Mouse (Mus musculus): ENCODE data around the gene Flt3. TPM values are rescaled to one million over a fixed set of nuclear protein-coding genes. Genes with fewer than 3 reads are reported as not detected.

Flt3 gene
- polyA plus RNA-seq (2016; fragmentation: Nextera tagmentation; extraction: Ambion mirVana) = 0.05 TPM in 1 of 2 replicates, not detected in the other

DNA sequence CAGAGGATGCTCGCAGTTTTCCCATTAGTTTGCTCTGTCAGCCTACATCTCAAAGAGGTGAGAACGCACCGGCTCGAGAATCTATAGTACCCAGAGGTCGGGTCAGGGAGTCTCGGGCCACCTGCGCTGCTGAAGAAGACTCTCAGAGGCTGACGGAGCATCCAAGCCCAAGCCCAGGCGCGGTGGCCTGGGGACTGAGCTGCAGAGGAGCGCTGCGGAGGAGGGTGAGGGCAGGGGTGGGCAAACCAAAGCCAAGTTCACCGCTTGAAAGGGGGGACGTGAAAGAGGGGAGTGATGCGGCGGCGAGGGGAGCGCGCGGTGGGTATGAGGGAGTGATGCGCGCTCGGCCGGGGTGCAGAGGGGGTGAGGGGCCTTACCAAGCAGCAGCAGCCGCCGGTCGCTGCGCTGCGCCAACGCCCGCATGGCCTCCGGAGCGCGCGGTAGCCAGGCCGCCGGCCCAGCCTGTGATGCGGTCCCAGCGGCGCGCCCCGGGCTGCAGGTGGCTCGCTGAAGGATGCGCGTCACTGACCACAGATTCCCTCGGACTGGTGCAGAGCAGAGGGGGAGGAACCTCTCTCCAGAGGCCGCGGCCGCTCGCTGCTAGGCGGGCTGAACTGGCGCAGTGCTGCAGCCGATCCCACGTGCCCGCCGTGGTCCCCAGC is at the start of gene Flt3:
Gene Flt3 (minus strand): TSS at position 647 of the 662 bp plus-strand sequence.
- Histone ChIP-seq H3K27ac (no peak within 1 kb of the TSS), H3K27me3 (ENCODE audit: low read depth, poor library complexity, severe bottlenecking) (peaks cover 56% of the 10 kb centered on the region), H3K9me3 (replicated peaks) (no peaks in the 10 kb centered on the region), H3K4me1 (peaks cover 10% of the 10 kb centered on the region), H3K4me3 (peak within 1 kb of the TSS; percentile 52), H3K36me3 (no peaks in the 10 kb centered on the region)
- DNase-seq (ENCODE audit: low spot score) = peak; percentile 71
- WGBS = 1% methylated on average over 56 of the region's 56 CpGs

DNA sequence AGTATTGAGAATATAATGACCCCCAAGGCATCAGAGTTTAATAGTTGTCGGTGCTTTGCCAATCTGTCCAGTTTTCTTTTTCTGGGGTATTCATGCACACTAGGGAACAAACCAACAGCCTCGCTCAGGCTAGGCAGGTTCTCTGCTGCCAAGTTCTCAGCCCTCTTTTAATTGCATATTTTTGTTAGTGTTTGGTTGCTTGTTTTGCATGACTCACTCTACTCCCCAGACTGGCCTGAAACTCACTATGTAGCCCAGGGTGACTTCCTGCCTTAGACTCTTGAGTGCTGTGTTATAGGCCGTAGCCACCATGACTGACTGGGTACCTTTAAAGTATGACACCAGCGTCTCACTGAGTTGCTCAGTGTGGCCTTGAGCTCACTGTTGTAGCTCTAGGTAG is 48.6 kb upstream of the Flt3 start:
- no peak overlapping the region for H3K27ac ChIP-seq
- DNase-seq (ENCODE audit: low spot score) = no peak
- 81% methylated on average over 4 of the region's 4 CpGs for WGBS
- no peak overlapping the region for H3K4me3 ChIP-seq
- no peaks in the 10 kb centered on the region for H3K27me3 ChIP-seq (ENCODE audit: low read depth, poor library complexity, severe bottlenecking)
- H3K4me1 ChIP-seq = 0 out of 2 replicates have a peak, but pooled peaks cover 7% of the 10 kb centered on the region
- peaks cover 29% of the 10 kb centered on the region for H3K36me3 ChIP-seq
- no peaks in the 10 kb centered on the region for H3K9me3 ChIP-seq (replicated peaks)

DNA sequence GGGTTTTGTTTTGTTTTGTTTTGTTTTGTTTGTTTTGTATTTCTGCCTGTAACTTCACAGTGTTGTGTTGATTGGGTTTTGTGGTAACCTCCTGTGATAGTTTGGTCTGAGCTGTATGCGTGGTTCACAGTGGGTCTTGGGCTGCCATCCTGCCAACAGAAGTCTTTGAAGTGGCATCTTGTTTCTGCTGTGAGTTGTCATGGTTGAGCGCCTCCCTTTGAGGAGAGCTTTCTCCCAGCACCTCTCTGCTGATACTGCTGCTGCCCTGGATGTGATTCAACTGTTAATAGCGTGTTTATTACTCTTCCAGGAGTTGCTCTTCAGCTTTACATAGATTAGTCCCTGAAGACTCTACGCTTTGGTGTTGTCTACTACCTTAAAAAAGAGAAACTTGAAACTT is 48.2 kb upstream of the Flt3 start:
- no peak for DNase-seq (ENCODE audit: low spot score)
- Histone ChIP-seq H3K4me1 (0 out of 2 replicates have a peak, but pooled peaks cover 7% of the 10 kb centered on the region), H3K36me3 (peaks cover 25% of the 10 kb centered on the region), H3K9me3 (replicated peaks) (no peaks in the 10 kb centered on the region), H3K27ac (no peak overlapping the region), H3K27me3 (ENCODE audit: low read depth, poor library complexity, severe bottlenecking) (no peaks in the 10 kb centered on the region), H3K4me3 (no peak overlapping the region)
- 40% methylated on average over 4 of the region's 4 CpGs for WGBS

DNA sequence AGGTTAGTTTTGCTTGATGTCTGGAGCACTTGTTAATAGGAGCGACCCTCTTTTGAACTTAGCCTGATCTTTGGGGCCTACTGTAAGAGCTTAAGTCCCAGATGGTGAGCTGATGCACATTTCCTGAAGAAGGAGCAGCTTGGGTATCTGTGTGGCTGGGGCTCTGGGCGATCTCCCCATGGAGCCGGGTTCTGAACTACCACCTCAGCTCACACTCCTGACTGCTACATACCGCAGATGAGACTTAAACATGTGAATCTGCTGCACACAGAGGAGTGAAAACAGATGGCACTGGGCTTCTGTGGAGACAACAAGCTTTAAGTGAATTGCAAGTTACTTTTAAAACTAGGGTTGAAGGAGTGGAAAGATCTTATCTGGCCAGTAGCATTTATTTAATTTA is 45.0 kb upstream of the Flt3 start:
- Histone ChIP-seq H3K27ac (no peak overlapping the region), H3K9me3 (replicated peaks) (no peaks in the 10 kb centered on the region), H3K36me3 (no peaks in the 10 kb centered on the region), H3K4me3 (no peak overlapping the region), H3K4me1 (0 out of 2 replicates have a peak, but pooled peaks cover 7% of the 10 kb centered on the region), H3K27me3 (ENCODE audit: low read depth, poor library complexity, severe bottlenecking) (no peaks in the 10 kb centered on the region)
- 90% methylated on average over 4 of the region's 4 CpGs for WGBS
- no peak for DNase-seq (ENCODE audit: low spot score)

DNA sequence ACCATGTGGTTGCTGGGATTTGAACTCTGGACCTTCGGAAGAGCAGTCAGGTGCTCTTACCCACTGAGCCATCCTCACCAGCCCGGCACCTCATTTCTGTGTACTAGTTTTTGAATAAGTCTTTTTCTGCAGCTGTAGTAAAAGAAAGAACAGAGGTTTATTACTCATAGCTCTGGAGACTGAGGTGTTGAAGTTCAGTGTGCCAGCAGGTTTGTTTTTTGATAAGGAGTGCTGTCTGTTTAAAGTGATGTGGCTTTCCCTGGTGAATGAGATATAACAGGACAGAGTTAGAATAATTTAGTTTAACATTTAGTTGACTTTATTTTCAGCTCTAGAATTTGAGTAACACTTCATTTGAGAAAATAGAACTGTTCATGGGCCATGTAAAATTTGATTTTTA is 44.5 kb upstream of the Flt3 start:
- Histone ChIP-seq H3K4me3 (no peak overlapping the region), H3K4me1 (0 out of 2 replicates have a peak, but pooled peaks cover 7% of the 10 kb centered on the region), H3K27ac (no peak overlapping the region), H3K9me3 (replicated peaks) (no peaks in the 10 kb centered on the region), H3K36me3 (no peaks in the 10 kb centered on the region), H3K27me3 (ENCODE audit: low read depth, poor library complexity, severe bottlenecking) (no peaks in the 10 kb centered on the region)
- no peak for DNase-seq (ENCODE audit: low spot score)
- 92% methylated on average over 2 of the region's 2 CpGs for WGBS

DNA sequence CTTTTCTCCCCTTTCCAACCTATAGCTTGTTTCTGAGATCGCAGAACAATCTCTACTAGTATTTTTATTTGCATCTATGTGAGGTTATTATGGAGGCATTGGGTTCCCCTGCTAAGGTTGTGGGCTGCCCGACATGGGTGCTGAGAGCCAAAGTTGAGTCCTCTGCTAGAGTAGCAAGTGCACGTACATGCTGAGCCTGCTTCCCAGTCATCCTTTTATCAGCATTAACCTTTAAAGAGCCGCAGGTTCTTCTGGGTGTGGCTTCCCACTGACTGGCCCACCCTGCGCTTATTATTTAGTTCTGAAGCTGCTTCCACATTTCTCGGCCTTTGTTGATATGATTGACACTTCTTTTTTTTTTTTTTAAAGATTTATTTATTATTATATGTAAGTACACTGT is 44.0 kb upstream of the Flt3 start:
- Histone ChIP-seq H3K9me3 (replicated peaks) (no peaks in the 10 kb centered on the region), H3K4me3 (no peak overlapping the region), H3K4me1 (0 out of 2 replicates have a peak, but pooled peaks cover 7% of the 10 kb centered on the region), H3K27me3 (ENCODE audit: low read depth, poor library complexity, severe bottlenecking) (no peaks in the 10 kb centered on the region), H3K36me3 (peaks cover 2% of the 10 kb centered on the region), H3K27ac (no peak overlapping the region)
- no peak for DNase-seq (ENCODE audit: low spot score)
- WGBS = 91% methylated on average over 6 of the region's 6 CpGs

DNA sequence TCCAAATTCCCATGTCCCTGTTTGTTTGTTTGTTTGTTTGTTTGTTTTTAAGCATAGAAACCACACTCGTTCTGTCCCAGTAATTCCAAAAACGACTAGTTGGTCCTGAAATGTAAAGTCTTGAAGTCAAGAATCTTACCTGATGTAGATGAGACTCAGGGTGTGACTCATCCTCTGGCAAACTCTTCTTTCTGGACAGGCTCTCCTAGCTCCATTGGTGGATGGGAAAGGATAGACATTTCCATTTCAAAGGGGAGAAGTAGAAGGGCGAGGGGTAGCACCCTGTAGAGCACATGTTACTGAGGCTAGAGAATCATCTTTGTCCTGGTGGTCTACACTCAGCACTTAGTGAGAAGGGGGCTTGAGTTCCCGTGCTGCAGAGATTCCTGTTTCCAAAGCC is 42.5 kb upstream of the Flt3 start:
- 80% methylated on average over 4 of the region's 4 CpGs for WGBS
- H3K9me3 ChIP-seq (replicated peaks) = no peaks in the 10 kb centered on the region

DNA sequence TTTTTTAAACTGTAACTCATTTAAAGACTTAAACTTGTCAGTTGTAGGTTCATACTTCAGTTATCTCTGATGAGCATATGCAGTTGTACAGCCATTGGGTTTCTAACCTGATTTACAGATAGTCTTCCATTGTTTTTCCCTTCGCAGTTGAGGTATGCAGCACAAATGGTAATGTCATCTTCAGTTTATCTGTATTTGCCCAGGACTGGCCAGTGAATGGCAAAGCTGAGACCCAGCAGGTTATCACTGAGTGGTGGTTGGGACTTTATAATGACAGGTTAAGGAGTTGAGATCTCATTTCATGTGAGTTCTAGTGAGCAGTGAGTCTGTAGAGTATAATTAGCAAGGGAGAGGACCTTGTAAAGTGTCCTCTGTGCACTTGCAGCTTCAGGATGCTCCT is 41.7 kb upstream of the Flt3 start:
- H3K9me3 ChIP-seq (replicated peaks) = no peaks in the 10 kb centered on the region
- no peaks in the 10 kb centered on the region for H3K4me1 ChIP-seq
- H3K4me3 ChIP-seq = no peak overlapping the region
- H3K36me3 ChIP-seq = peaks cover 11% of the 10 kb centered on the region
- no peaks in the 10 kb centered on the region for H3K27me3 ChIP-seq (ENCODE audit: low read depth, poor library complexity, severe bottlenecking)
- 90% methylated on average over 1 of the region's 1 CpGs for WGBS
- H3K27ac ChIP-seq = no peak overlapping the region
- DNase-seq (ENCODE audit: low spot score) = no peak

More for the DNA sequence above, 42.5 kb upstream of the Flt3 start:
- Histone ChIP-seq H3K4me3 (no peak overlapping the region), H3K36me3 (peaks cover 11% of the 10 kb centered on the region), H3K27ac (no peak overlapping the region), H3K4me1 (no peaks in the 10 kb centered on the region), H3K27me3 (ENCODE audit: low read depth, poor library complexity, severe bottlenecking) (no peaks in the 10 kb centered on the region)
- DNase-seq (ENCODE audit: low spot score) = no peak

DNA sequence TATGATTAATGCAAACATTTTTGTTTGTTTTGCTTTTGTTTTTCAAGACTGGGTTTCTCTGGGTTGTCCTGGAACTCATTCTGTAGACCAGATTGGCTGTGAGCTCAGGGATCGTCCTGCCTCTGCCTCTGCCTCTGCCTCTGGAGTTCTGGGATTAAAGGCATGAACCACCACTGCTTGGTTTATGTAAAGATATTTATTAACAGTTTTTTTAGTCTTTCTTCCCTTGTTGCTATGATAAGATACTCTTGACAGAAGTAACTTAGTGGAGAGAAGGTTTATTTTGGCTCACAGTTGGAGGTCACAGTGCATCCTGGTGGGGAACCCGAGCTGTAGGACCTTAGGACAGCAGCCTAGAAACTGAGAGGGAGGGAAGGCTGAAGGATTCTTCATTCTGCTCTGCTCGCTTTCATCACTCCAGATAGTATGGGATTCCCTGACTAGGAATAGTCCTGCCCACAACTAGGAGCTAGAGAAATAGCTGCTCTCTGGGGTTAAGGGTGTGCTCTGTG is 40.8 kb upstream of the Flt3 start:
- no peak for DNase-seq (ENCODE audit: low spot score)

DNA sequence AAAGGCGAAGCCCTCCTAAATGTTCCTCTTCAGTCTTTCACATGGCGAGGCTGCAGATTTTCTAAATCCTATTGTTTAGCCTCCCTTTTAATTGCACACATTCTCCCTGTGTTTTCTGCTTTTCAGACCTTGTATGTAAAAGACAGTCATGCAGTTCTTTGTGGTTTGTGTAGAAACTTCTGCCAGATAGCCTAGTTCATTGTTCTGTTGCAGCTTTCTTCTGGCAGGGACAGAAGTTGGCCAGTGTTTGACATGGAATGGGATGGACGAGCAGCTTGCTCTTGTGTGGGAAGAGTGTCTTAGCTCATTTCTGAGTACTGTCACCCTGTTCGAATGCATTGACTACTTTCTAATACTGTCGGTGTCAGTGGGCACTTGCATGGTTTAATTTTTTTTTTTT is 36.2 kb upstream of the Flt3 start:
- Histone ChIP-seq H3K4me1 (peaks cover 4% of the 10 kb centered on the region; the same call in 1 of the 2 replicates), H3K9me3 (replicated peaks) (no peaks in the 10 kb centered on the region), H3K36me3 (peaks cover 22% of the 10 kb centered on the region), H3K27me3 (ENCODE audit: low read depth, poor library complexity, severe bottlenecking) (no peaks in the 10 kb centered on the region), H3K27ac (no peak overlapping the region), H3K4me3 (no peak overlapping the region)
- no peak for DNase-seq (ENCODE audit: low spot score)
- 96% methylated on average over 5 of the region's 5 CpGs for WGBS

More for the DNA sequence above, 40.8 kb upstream of the Flt3 start:
- Histone ChIP-seq H3K9me3 (replicated peaks) (no peaks in the 10 kb centered on the region), H3K4me3 (no peak overlapping the region), H3K4me1 (no peaks in the 10 kb centered on the region), H3K27ac (no peak overlapping the region), H3K27me3 (ENCODE audit: low read depth, poor library complexity, severe bottlenecking) (no peaks in the 10 kb centered on the region), H3K36me3 (peaks cover 11% of the 10 kb centered on the region)
- 84% methylated on average over 3 of the region's 3 CpGs for WGBS

DNA sequence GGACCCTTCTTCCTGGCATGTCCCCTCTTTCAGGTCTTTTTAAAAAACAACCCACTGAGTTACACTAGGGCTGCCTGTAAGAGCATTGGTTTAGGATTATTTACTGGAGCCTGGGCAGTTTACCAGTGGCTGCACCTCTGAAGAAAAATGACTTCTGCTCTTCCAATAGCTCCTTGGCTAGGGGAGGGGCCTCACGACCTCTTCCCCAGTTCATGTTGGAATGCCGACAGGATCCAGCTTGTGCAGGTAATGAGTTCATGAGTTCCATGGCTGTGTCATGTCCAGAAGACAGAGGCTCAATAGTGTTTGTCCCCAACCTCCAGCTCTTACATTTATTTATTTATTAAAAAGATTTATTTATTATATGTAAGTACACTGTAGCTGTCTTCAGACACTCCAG is 35.5 kb upstream of the Flt3 start:
- 68% methylated on average over 2 of the region's 2 CpGs for WGBS
- no peaks in the 10 kb centered on the region for H3K9me3 ChIP-seq (replicated peaks)
- no peaks in the 10 kb centered on the region for H3K27me3 ChIP-seq (ENCODE audit: low read depth, poor library complexity, severe bottlenecking)
- peaks cover 4% of the 10 kb centered on the region; the same call in 1 of the 2 replicates for H3K4me1 ChIP-seq
- DNase-seq (ENCODE audit: low spot score) = no peak
- no peak overlapping the region for H3K27ac ChIP-seq
- no peak overlapping the region for H3K4me3 ChIP-seq
- peaks cover 22% of the 10 kb centered on the region for H3K36me3 ChIP-seq

DNA sequence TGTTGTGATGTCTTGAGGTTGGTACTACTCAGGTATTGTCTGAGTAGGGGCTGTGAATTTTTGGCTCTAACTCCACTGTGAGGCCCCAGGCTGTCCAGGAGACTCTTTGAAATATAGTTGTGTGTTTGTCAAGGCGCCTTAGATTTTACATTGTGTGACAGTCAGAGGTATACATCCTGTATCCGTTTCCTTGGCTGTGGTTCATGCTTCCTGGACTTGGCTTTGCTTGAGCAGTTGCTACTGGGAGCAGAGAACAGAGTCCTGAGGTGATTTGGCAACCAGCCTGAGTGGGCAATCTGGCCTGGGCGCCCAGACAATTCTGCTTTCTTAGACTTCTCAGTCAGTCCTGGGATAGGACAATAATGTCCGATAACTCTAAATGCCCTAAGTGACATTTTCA is 34.9 kb upstream of the Flt3 start:
- peaks cover 4% of the 10 kb centered on the region; the same call in 1 of the 2 replicates for H3K4me1 ChIP-seq

DNA sequence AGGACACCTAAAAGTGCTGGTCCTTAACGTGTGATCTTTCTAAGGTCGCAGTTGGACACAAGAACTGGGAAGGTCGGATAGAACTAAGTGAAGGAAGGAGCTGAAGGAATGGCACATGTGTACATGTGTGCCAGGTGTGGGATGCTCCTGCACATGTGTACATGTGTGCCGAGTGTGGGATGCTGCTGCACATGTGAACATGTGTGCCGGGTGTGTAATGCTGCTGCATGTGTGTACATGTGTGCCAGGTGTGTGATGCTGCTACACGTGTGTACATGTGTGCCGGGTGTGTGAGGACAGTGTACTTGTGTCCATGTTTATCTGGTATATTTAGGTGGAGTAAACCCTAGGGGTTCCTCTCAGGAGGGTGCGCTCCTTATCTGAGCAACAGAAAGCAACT is 32.6 kb upstream of the Flt3 start:
- Histone ChIP-seq H3K27me3 (ENCODE audit: low read depth, poor library complexity, severe bottlenecking) (no peaks in the 10 kb centered on the region), H3K4me1 (peaks cover 15% of the 10 kb centered on the region), H3K27ac (no peak overlapping the region), H3K4me3 (no peak overlapping the region), H3K9me3 (replicated peaks) (no peaks in the 10 kb centered on the region), H3K36me3 (peaks cover 11% of the 10 kb centered on the region; the same call in 1 of the 2 replicates)
- 91% methylated on average over 8 of the region's 8 CpGs for WGBS
- no peak for DNase-seq (ENCODE audit: low spot score)

More for the DNA sequence above, 34.9 kb upstream of the Flt3 start:
- DNase-seq (ENCODE audit: low spot score) = no peak
- Histone ChIP-seq H3K27ac (no peak overlapping the region), H3K4me3 (no peak overlapping the region), H3K36me3 (peaks cover 22% of the 10 kb centered on the region), H3K9me3 (replicated peaks) (no peaks in the 10 kb centered on the region), H3K27me3 (ENCODE audit: low read depth, poor library complexity, severe bottlenecking) (no peaks in the 10 kb centered on the region)
- WGBS = 83% methylated on average over 4 of the region's 4 CpGs

Measured in limb, embryonic 10.5 days (tissue).